Mouse (Mus musculus): ENCODE results near the gene Nlrp1b. TPM values are rescaled to one million over a fixed set of nuclear protein-coding genes. Genes with fewer than 3 reads are reported as not detected.

Gene Nlrp1b
- polyA plus RNA-seq, 1 experiment, result not detected

- TF ChIP-seq TAL1 (IDR thresholded peaks at IDR 0.05; ENCODE audit: low read length) (no peak), GATA1 (IDR thresholded peaks at IDR 0.05; ENCODE audit: low read length) (no peak)
- Histone ChIP-seq H3K36me3 (ENCODE audit: control insufficient read depth) (no peaks in the 10 kb centered on the region), H3K4me3 (replicated peaks) (no peak overlapping the region), H3K4me1 (ENCODE audit: control insufficient read depth) (no peaks in the 10 kb centered on the region), H3K27me3 (ENCODE audit: control insufficient read depth) (no peaks in the 10 kb centered on the region), H3K9me3 (ENCODE audit: control insufficient read depth, low read length) (no peaks in the 10 kb centered on the region)
Observed at GRCm38 (mm10) chr11:71155272-71155671, 75.3 kb downstream of the Nlrp1b start.

- no peak for TF ChIP-seq TAL1 (IDR thresholded peaks at IDR 0.05; ENCODE audit: low read length)
- TF ChIP-seq GATA1 (IDR thresholded peaks at IDR 0.05; ENCODE audit: low read length), result no peak
- H3K4me3 ChIP-seq (replicated peaks), result no peak within 1 kb of the TSS
- no peaks in the 10 kb centered on the region for H3K36me3 ChIP-seq (ENCODE audit: control insufficient read depth)
- no peaks in the 10 kb centered on the region for H3K4me1 ChIP-seq (ENCODE audit: control insufficient read depth)
- no peaks in the 10 kb centered on the region for H3K27me3 ChIP-seq (ENCODE audit: control insufficient read depth)
- no peaks in the 10 kb centered on the region for H3K9me3 ChIP-seq (ENCODE audit: control insufficient read depth, low read length)
Observed at GRCm38 (mm10) chr11:71144661-71145060, 85.9 kb downstream of the Nlrp1b start, which contains the start of gene Nlrp1a. Nlrp1a (minus strand) TSS chr11:71144704.

DNA sequence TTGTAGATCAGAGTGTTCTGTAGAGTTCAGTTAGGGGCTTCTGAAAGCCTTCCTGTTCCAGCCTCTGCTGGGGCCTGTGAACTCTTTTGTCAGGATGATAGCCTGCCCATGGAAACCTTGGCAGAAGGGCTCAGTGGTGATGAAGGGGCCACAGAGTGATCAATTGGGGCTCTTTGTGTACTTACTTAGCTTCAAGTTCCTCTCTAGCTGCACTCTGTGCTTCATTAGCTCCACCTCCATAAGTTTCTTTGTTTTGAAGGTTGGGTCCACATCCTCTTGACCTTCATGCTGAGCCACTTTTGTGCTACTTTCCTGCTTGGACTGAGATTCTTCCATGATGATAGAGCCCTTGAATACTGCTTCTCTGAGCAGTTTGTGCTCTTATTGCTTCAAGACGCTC is 88.5 kb downstream of the Nlrp1b start:
- no peaks in the 10 kb centered on the region for H3K9me3 ChIP-seq (ENCODE audit: control insufficient read depth, low read length)

DNA sequence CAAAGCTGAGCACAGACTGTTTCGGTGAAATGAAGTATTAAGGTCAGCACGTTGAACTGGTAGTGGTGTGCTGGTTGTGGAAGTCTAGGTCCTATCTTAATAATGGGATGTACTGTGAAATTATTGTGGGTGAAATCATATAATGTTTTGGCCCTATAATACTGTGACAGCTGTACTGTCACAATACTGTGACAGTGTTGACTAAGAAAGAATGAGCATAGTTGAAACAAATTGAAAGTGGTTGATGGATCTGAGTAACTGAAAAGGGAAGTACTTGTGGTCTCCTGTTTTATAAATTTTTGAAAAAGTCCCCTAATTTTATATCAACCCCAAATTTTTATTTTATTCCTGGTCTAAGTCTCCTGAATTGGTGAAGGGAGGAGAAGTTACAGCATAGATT is 123.4 kb downstream of the Nlrp1b start:
- Histone ChIP-seq H3K4me3 (replicated peaks) (no peak overlapping the region), H3K9me3 (ENCODE audit: control insufficient read depth, low read length) (no peaks in the 10 kb centered on the region)
- TF ChIP-seq TAL1 (IDR thresholded peaks at IDR 0.05; ENCODE audit: low read length) (no peak), GATA1 (IDR thresholded peaks at IDR 0.05; ENCODE audit: low read length) (no peak)

More for the DNA sequence above, 88.5 kb downstream of the Nlrp1b start:
- Histone ChIP-seq H3K4me1 (ENCODE audit: control insufficient read depth) (no peaks in the 10 kb centered on the region), H3K36me3 (ENCODE audit: control insufficient read depth) (no peaks in the 10 kb centered on the region), H3K4me3 (replicated peaks) (no peak overlapping the region), H3K27me3 (ENCODE audit: control insufficient read depth) (no peaks in the 10 kb centered on the region)
- no peak for TF ChIP-seq GATA1 (IDR thresholded peaks at IDR 0.05; ENCODE audit: low read length)

GRCm38 (mm10) chr11:71106261-71107021 is 124.1 kb downstream of the Nlrp1b start:
- Histone ChIP-seq H3K9me3 (ENCODE audit: control insufficient read depth, low read length) (no peaks in the 10 kb centered on the region), H3K4me3 (replicated peaks) (no peak overlapping the region), H3K36me3 (ENCODE audit: control insufficient read depth) (no peaks in the 10 kb centered on the region), H3K4me1 (ENCODE audit: control insufficient read depth) (no peaks in the 10 kb centered on the region), H3K27me3 (ENCODE audit: control insufficient read depth) (no peaks in the 10 kb centered on the region)
- TF ChIP-seq TAL1 (IDR thresholded peaks at IDR 0.05; ENCODE audit: low read length) (no peak), GATA1 (IDR thresholded peaks at IDR 0.05; ENCODE audit: low read length) (no peak)

More for the DNA sequence above, 123.4 kb downstream of the Nlrp1b start:
- H3K36me3 ChIP-seq (ENCODE audit: control insufficient read depth), result no peaks in the 10 kb centered on the region
- H3K4me1 ChIP-seq (ENCODE audit: control insufficient read depth), result no peaks in the 10 kb centered on the region
- H3K27me3 ChIP-seq (ENCODE audit: control insufficient read depth), result no peaks in the 10 kb centered on the region

- Histone ChIP-seq H3K36me3 (ENCODE audit: control insufficient read depth) (no peaks in the 10 kb centered on the region), H3K4me3 (replicated peaks) (no peak overlapping the region), H3K27me3 (ENCODE audit: control insufficient read depth) (no peaks in the 10 kb centered on the region), H3K4me1 (ENCODE audit: control insufficient read depth) (no peaks in the 10 kb centered on the region), H3K9me3 (ENCODE audit: control insufficient read depth, low read length) (no peaks in the 10 kb centered on the region; the same call in 1 of the 2 replicates)
- no peak for TF ChIP-seq GATA1 (IDR thresholded peaks at IDR 0.05; ENCODE audit: low read length)
- no peak for TF ChIP-seq TAL1 (IDR thresholded peaks at IDR 0.05; ENCODE audit: low read length)
Observed at GRCm38 (mm10) chr11:71103931-71104330, 126.6 kb downstream of the Nlrp1b start.

Other genes starting within 250 kb of the Nlrp1b start
- gene C1qbp, start 247.7 kb downstream of the Nlrp1b start, polyA plus RNA-seq (2012), result 16.1 and 18.2 TPM in 2 replicates
- 0.11 and 0.27 TPM in 2 replicates for gene Dhx33, start 226.3 kb downstream of the Nlrp1b start, polyA plus RNA-seq (2012)
- gene Mis12, start 211.1 kb downstream of the Nlrp1b start, polyA plus RNA-seq (2012), result 0.35 and 0.60 TPM in 2 replicates
- gene Derl2, start 210.9 kb downstream of the Nlrp1b start, polyA plus RNA-seq (2012), result 1.4 and 3.1 TPM in 2 replicates
- 0.02 TPM in 1 of 2 replicates, not detected in the other for gene 6330403K07Rik, start 197.2 kb downstream of the Nlrp1b start, polyA plus RNA-seq (2012)
- not detected in 2 replicates for gene Nlrp1a, start 86.0 kb downstream of the Nlrp1b start, polyA plus RNA-seq (2012)